Mouse (Mus musculus): ENCODE results near the gene Olfm4. TPM values are rescaled to one million over a fixed set of nuclear protein-coding genes. Genes with fewer than 3 reads are reported as not detected.

Olfm4 gene
- 0.41 and 1.0 TPM in 2 replicates for polyA plus RNA-seq (2016; fragmentation: Nextera tagmentation; extraction: Ambion mirVana)

GRCm38 (mm10) chr14:79983781-79984180 is at the start of gene Olfm4:
Gene Olfm4 (plus strand): TSS chr14:79984081.
- H3K27me3 ChIP-seq, result no peaks in the 10 kb centered on the region
- H3K27ac ChIP-seq, result no peak within 1 kb of the TSS
- H3K9ac ChIP-seq, result no peak within 1 kb of the TSS
- no peaks in the 10 kb centered on the region for H3K9me3 ChIP-seq
- no peak within 1 kb of the TSS for H3K4me3 ChIP-seq
- WGBS, result 79% methylated on average over 2 of the region's 2 CpGs
- ATAC-seq (ENCODE audit: insufficient number of reproducible peaks, insufficient read depth, low FRiP score, low TSS enrichment), result no peak
- H3K36me3 ChIP-seq, result no peaks in the 10 kb centered on the region
- H3K4me2 ChIP-seq (replicated peaks), result no peak within 1 kb of the TSS
- H3K4me1 ChIP-seq, result no peaks in the 10 kb centered on the region

GRCm38 (mm10) chr14:79934426-79934825 is 49.5 kb upstream of the Olfm4 start:
- no peak overlapping the region for H3K27ac ChIP-seq
- H3K4me3 ChIP-seq, result no peak overlapping the region
- H3K9me3 ChIP-seq, result no peaks in the 10 kb centered on the region
- ATAC-seq (ENCODE audit: insufficient number of reproducible peaks, insufficient read depth, low FRiP score, low TSS enrichment), result no peak
- H3K27me3 ChIP-seq, result no peaks in the 10 kb centered on the region
- H3K9ac ChIP-seq, result no peak overlapping the region
- H3K36me3 ChIP-seq, result no peaks in the 10 kb centered on the region
- H3K4me2 ChIP-seq (replicated peaks), result no peak overlapping the region
- WGBS, result 72% methylated on average over 4 of the region's 4 CpGs
- H3K4me1 ChIP-seq, result no peaks in the 10 kb centered on the region

- Histone ChIP-seq H3K4me3 (no peak overlapping the region), H3K4me2 (replicated peaks) (no peak overlapping the region), H3K4me1 (no peaks in the 10 kb centered on the region), H3K9ac (no peak overlapping the region), H3K27me3 (no peaks in the 10 kb centered on the region), H3K36me3 (no peaks in the 10 kb centered on the region), H3K9me3 (no peaks in the 10 kb centered on the region), H3K27ac (no peak overlapping the region)
- WGBS, result 87% methylated on average over 4 of the region's 4 CpGs
- ATAC-seq (ENCODE audit: insufficient number of reproducible peaks, insufficient read depth, low FRiP score, low TSS enrichment), result no peak
Observed at GRCm38 (mm10) chr14:79936879-79937468, 46.9 kb upstream of the Olfm4 start.

GRCm38 (mm10) chr14:79945876-79946275 is 38.0 kb upstream of the Olfm4 start:
- ATAC-seq (ENCODE audit: insufficient number of reproducible peaks, insufficient read depth, low FRiP score, low TSS enrichment), result no peak
- Histone ChIP-seq H3K27me3 (no peaks in the 10 kb centered on the region), H3K9ac (no peak overlapping the region), H3K27ac (no peak overlapping the region), H3K4me1 (no peaks in the 10 kb centered on the region), H3K36me3 (no peaks in the 10 kb centered on the region), H3K4me3 (no peak overlapping the region), H3K9me3 (no peaks in the 10 kb centered on the region), H3K4me2 (replicated peaks) (no peak overlapping the region)
- WGBS, result 60% methylated on average over 2 of the region's 2 CpGs

GRCm38 (mm10) chr14:79955678-79956077 is 28.2 kb upstream of the Olfm4 start:
- no peak for ATAC-seq (ENCODE audit: insufficient number of reproducible peaks, insufficient read depth, low FRiP score, low TSS enrichment)

GRCm38 (mm10) chr14:79957789-79958487 is 25.9 kb upstream of the Olfm4 start:
- Histone ChIP-seq H3K4me3 (no peak overlapping the region), H3K4me1 (no peaks in the 10 kb centered on the region), H3K36me3 (no peaks in the 10 kb centered on the region), H3K27me3 (no peaks in the 10 kb centered on the region), H3K9me3 (no peaks in the 10 kb centered on the region), H3K9ac (no peak overlapping the region), H3K27ac (no peak overlapping the region), H3K4me2 (replicated peaks) (no peak overlapping the region)
- ATAC-seq (ENCODE audit: insufficient number of reproducible peaks, insufficient read depth, low FRiP score, low TSS enrichment), result no peak
- WGBS, result 83% methylated on average over 15 of the region's 15 CpGs

More at GRCm38 (mm10) chr14:79955678-79956077, 28.2 kb upstream of the Olfm4 start:
- Histone ChIP-seq H3K4me3 (no peak overlapping the region), H3K9ac (no peak overlapping the region), H3K27ac (no peak overlapping the region), H3K4me2 (replicated peaks) (no peak overlapping the region), H3K4me1 (no peaks in the 10 kb centered on the region), H3K27me3 (no peaks in the 10 kb centered on the region), H3K36me3 (no peaks in the 10 kb centered on the region), H3K9me3 (no peaks in the 10 kb centered on the region)
- 75% methylated on average over 3 of the region's 3 CpGs for WGBS

GRCm38 (mm10) chr14:79961187-79961586 is 22.7 kb upstream of the Olfm4 start:
- Histone ChIP-seq H3K4me1 (no peaks in the 10 kb centered on the region), H3K4me2 (replicated peaks) (no peak overlapping the region), H3K4me3 (no peak overlapping the region), H3K27me3 (no peaks in the 10 kb centered on the region), H3K9me3 (no peaks in the 10 kb centered on the region), H3K9ac (no peak overlapping the region), H3K27ac (no peak overlapping the region), H3K36me3 (no peaks in the 10 kb centered on the region)
- no peak for ATAC-seq (ENCODE audit: insufficient number of reproducible peaks, insufficient read depth, low FRiP score, low TSS enrichment)
- WGBS, result 64% methylated on average over 4 of the region's 4 CpGs

GRCm38 (mm10) chr14:79961602-79962001 is 22.3 kb upstream of the Olfm4 start:
- Histone ChIP-seq H3K4me1 (no peaks in the 10 kb centered on the region), H3K36me3 (no peaks in the 10 kb centered on the region), H3K9me3 (no peaks in the 10 kb centered on the region), H3K9ac (no peak overlapping the region), H3K4me3 (no peak overlapping the region), H3K4me2 (replicated peaks) (no peak overlapping the region), H3K27ac (no peak overlapping the region), H3K27me3 (no peaks in the 10 kb centered on the region)
- no peak for ATAC-seq (ENCODE audit: insufficient number of reproducible peaks, insufficient read depth, low FRiP score, low TSS enrichment)
- whole genome bisulfite sequencing, result 71% methylated on average over 2 of the region's 2 CpGs

GRCm38 (mm10) chr14:79970165-79970564 is 13.7 kb upstream of the Olfm4 start:
- H3K4me1 ChIP-seq, result no peaks in the 10 kb centered on the region
- ATAC-seq (ENCODE audit: insufficient number of reproducible peaks, insufficient read depth, low FRiP score, low TSS enrichment), result no peak
- 73% methylated on average over 3 of the region's 3 CpGs for WGBS

GRCm38 (mm10) chr14:79970928-79971738 is 12.7 kb upstream of the Olfm4 start:
- WGBS, result 65% methylated on average over 14 of the region's 14 CpGs
- H3K4me2 ChIP-seq (replicated peaks), result no peak overlapping the region
- H3K9me3 ChIP-seq, result no peaks in the 10 kb centered on the region
- H3K4me3 ChIP-seq, result no peak overlapping the region
- no peak overlapping the region for H3K27ac ChIP-seq
- H3K36me3 ChIP-seq, result no peaks in the 10 kb centered on the region
- no peaks in the 10 kb centered on the region for H3K27me3 ChIP-seq
- no peaks in the 10 kb centered on the region for H3K4me1 ChIP-seq
- no peak for ATAC-seq (ENCODE audit: insufficient number of reproducible peaks, insufficient read depth, low FRiP score, low TSS enrichment)
- no peak overlapping the region for H3K9ac ChIP-seq

More at GRCm38 (mm10) chr14:79970165-79970564, 13.7 kb upstream of the Olfm4 start:
- Histone ChIP-seq H3K36me3 (no peaks in the 10 kb centered on the region), H3K4me2 (replicated peaks) (no peak overlapping the region), H3K9me3 (no peaks in the 10 kb centered on the region), H3K4me3 (no peak overlapping the region), H3K9ac (no peak overlapping the region), H3K27ac (no peak overlapping the region), H3K27me3 (no peaks in the 10 kb centered on the region)

GRCm38 (mm10) chr14:79981437-79981836 is 2.4 kb upstream of the Olfm4 start:
- Histone ChIP-seq H3K9me3 (no peaks in the 10 kb centered on the region), H3K27ac (no peak overlapping the region), H3K4me3 (no peak overlapping the region), H3K36me3 (no peaks in the 10 kb centered on the region), H3K4me1 (no peaks in the 10 kb centered on the region), H3K9ac (no peak overlapping the region), H3K27me3 (no peaks in the 10 kb centered on the region), H3K4me2 (replicated peaks) (no peak overlapping the region)
- WGBS, result 84% methylated on average over 4 of the region's 4 CpGs
- ATAC-seq (ENCODE audit: insufficient number of reproducible peaks, insufficient read depth, low FRiP score, low TSS enrichment), result no peak

All from embryonic facial prominence, embryonic 12.5 days (tissue).